Mouse (Mus musculus) hindbrain, embryonic 16.5 days (tissue): ENCODE measurements around the gene Lsm2. TPM values are rescaled to one million over a fixed set of nuclear protein-coding genes. Genes with fewer than 3 reads are reported as not detected.
"Not testable (repeated sequence)": the region's sequence is repeated elsewhere in the genome, so short reads cannot be mapped to it uniquely, and the experiment has no call there.

ENCODE experiments used
- ATAC-seq: fragments of 200-750 bp; cut with Nextera tagmentation; 2 replicates; pipeline ENCODE4 v1.8.0; 2017; ENCODE audit warnings: moderate TSS enrichment, moderate library complexity
- H3K27ac ChIP-seq: fragments of 300-500 bp; sonication (generic); 2 replicates; pipeline ENCODE4 v1.5.1; 2014; ENCODE audit warnings: low read depth, mild to moderate bottlenecking, control low read depth, low read length, moderate library complexity
- H3K27me3 ChIP-seq: fragments of 300-500 bp; sonication (generic); replicated peaks from 2 replicates; pipeline ENCODE4 v1.6.1; 2014; ENCODE audit warnings: low read length; ENCODE audit not compliant: control insufficient read depth, insufficient read depth
- H3K36me3 ChIP-seq: fragments of 300-500 bp; sonication (generic); 2 replicates; pipeline ENCODE4 v1.6.1; 2014; ENCODE audit warnings: mild to moderate bottlenecking, low read length, moderate library complexity, mixed read lengths; ENCODE audit not compliant: control insufficient read depth, insufficient read depth
- H3K4me1 ChIP-seq: fragments of 300-500 bp; sonication (generic); 2 replicates; pipeline ENCODE4 v1.6.1; 2014; ENCODE audit warnings: low read depth, low read length; ENCODE audit not compliant: control insufficient read depth, insufficient read depth
- H3K4me2 ChIP-seq: fragments of 300-500 bp; sonication (generic); 2 replicates; pipeline ENCODE4 v1.6.1; 2014; ENCODE audit warnings: mild to moderate bottlenecking, low read length, control low read depth, moderate library complexity
- H3K4me3 ChIP-seq: fragments of 300-500 bp; sonication (generic); 2 replicates; pipeline ENCODE4 v1.5.1; 2014; ENCODE audit warnings: mild to moderate bottlenecking, low read length, control low read depth, moderate library complexity
- H3K9ac ChIP-seq: fragments of 300-500 bp; sonication (generic); 2 replicates; pipeline ENCODE4 v1.6.1; 2014; ENCODE audit warnings: low read depth, mild to moderate bottlenecking, control low read depth, low read length, moderate library complexity
- H3K9me3 ChIP-seq: fragments of 300-500 bp; sonication (generic); 2 replicates; pipeline ENCODE4 v1.6.1; 2014; ENCODE audit warnings: mild to moderate bottlenecking, low read length, moderate library complexity; ENCODE audit not compliant: control insufficient read depth
- WGBS: fragments of 180-500 bp; shearing (Covaris S2); extraction: QIAGEN DNeasy Blood & Tissue Kit; methylation state at CpG from one replicate; pipeline ENCODE4 v1.1.7; 2014; 5-methylcytosine and 5-hydroxymethylcytosine counted together
- polyA plus RNA-seq: library from polyadenylated mRNA; unstranded; fragments of >200 nt; fragmentation: Nextera tagmentation; extraction: Ambion mirVana; gene quantifications from 2 replicates; pipeline ENCODE4 v1.2.1, GENCODE M21; 2015

Gene Lsm2
- polyA plus RNA-seq, 1 experiment from 2014 or later, result 106 TPM

DNA sequence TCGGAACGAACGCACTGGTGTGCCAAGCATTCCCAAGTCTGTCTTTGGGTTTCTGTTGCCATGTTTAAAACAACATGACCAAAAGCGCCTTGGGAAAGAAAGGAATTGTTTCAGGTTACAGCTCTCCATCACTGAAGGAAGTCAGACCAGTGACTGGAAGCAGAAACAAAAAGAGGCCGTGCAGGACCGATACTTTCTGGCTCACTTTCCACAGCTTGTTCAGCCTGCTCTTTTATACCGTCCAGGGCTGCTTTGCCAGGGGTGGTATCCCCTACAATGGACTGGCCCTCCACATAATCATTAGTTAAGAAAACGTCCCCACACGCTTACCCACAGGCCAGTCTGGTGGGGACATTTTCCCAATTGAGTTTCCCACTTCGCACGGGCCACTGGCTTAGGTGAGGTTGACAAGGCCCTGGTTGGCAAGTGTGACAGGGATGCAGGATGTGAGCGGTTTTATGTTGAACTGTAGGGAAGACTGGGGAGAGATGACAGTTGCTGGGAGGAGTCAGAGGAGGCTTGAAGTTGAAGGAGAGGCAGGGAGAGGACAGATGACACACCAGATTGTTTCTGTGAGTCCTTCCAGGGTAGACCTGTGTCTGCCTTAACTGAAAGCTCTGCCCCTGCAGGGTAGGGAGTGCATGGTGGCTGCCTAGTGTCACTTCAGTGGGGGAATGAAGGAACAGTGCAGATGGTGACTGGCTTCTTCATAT is 20.6 kb downstream of the Lsm2 start:
- H3K9ac ChIP-seq, result peak overlapping the region; percentile 95
- no peak for ATAC-seq
- H3K36me3 ChIP-seq, result peaks cover 15% of the 10 kb centered on the region
- peak overlapping the region; percentile 99 for H3K4me2 ChIP-seq
- H3K27me3 ChIP-seq, result no peaks in the 10 kb centered on the region
- H3K4me3 ChIP-seq, result peak overlapping the region; percentile 89
- 9% methylated on average over 12 of the region's 12 CpGs for WGBS
- H3K9me3 ChIP-seq, result no peaks in the 10 kb centered on the region
- H3K4me1 ChIP-seq, result peaks cover 18% of the 10 kb centered on the region
- H3K27ac ChIP-seq, result peak overlapping the region; percentile 44; the same call in 1 of the 2 replicates

DNA sequence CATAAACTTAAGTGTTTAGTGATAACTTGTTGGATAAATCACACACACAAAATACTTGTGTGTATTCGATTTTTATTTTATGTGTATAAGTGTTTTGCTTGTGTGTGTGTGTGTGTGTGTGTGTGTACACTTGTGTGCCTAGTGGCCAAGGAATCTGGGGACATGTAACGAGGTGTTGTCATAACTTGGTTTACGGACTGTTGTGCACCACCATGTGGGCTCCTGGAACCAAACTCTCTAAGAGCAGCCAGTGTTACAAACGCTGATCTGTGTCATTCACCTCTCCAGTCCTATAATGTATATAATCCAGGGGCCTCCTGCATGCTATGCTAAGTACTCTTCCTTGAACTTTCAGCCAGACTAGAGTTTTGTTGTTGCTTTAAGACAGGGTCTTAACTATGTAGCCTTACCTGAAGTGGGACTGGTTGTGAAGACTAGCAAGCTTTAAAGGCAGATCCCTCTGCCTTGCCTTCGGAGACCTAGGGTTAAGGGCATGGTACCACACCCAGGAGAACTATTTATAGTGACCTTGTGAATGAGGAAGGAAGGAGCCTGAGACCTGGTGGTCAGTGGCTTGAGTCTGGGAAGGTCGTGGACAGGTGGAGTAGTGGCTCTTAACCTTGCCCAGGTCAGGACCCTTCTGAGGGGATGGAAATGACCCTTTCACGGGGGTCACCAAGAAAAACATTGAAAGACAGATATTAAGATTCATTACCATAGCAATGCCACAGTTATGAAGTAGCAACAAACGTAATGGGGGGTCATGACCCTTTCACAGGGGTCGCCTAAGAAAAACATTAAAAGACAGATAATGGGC is 21.6 kb downstream of the Lsm2 start:
- Histone ChIP-seq H3K9ac (no peak overlapping the region; the same call in 1 of the 2 replicates), H3K4me1 (peaks cover 18% of the 10 kb centered on the region), H3K4me3 (no peak overlapping the region), H3K27ac (no peak overlapping the region), H3K27me3 (no peaks in the 10 kb centered on the region), H3K4me2 (no peak overlapping the region), H3K36me3 (peaks cover 22% of the 10 kb centered on the region), H3K9me3 (no peaks in the 10 kb centered on the region)
- 73% methylated on average over 9 of the region's 9 CpGs for WGBS
- ATAC-seq, result no peak

DNA sequence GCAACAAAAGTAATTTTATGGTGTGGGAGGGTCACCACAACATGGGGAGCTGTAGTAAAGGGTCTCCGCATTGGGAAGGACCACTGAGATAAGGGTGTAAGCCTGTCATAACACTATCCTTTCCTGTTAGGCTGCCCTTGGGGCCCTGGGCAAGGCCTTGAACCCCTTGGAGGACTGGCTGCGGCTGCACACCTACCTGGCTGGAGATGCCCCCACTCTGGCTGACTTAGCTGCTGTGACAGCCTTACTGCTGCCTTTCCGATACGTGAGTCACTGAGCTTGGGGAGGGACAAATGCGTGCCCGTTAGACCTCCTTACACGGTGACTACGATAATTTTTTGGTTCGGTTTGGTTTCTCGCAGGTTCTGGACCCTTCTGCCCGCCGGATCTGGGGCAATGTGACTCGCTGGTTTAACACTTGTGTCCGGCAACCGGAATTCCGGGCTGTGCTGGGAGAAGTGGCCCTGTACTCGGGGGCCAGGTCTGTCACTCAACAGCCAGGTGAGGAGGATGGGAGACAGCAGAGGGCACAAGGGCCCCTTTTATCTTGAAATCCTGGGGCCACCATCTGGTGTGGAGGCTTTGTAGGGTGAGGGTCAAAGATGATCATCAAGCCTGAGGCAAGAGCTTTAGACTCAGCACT is 22.5 kb downstream of the Lsm2 start:
- no peak overlapping the region for H3K4me2 ChIP-seq
- no peaks in the 10 kb centered on the region for H3K9me3 ChIP-seq
- 95% methylated on average over 17 of the region's 17 CpGs for WGBS
- H3K27me3 ChIP-seq, result no peaks in the 10 kb centered on the region
- no peak for ATAC-seq
- H3K27ac ChIP-seq, result no peak overlapping the region
- H3K9ac ChIP-seq, result no peak overlapping the region
- peaks cover 18% of the 10 kb centered on the region for H3K4me1 ChIP-seq
- H3K36me3 ChIP-seq, result peaks cover 25% of the 10 kb centered on the region
- H3K4me3 ChIP-seq, result no peak overlapping the region

DNA sequence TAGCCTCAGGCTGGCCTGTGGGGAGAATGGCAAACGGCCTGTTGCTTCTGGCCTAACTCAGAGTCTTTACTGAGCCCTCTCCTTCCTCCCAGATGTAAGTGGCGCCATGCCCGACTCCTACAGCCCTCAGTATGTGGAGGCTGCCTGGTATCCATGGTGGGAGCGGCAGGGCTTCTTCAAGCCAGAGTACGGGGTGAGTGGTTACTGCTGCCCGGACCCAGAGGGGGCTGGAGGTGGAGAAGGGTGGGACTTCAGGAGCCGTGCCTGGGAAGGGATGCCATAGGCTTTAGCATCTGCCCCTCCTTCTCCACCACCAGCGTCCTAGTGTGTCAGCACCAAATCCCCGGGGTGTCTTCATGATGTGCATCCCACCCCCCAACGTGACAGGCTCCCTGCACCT is 23.5 kb downstream of the Lsm2 start:
- Histone ChIP-seq H3K4me3 (no peak overlapping the region), H3K27ac (no peak overlapping the region), H3K9me3 (no peaks in the 10 kb centered on the region), H3K9ac (no peak overlapping the region), H3K27me3 (no peaks in the 10 kb centered on the region), H3K36me3 (peaks cover 25% of the 10 kb centered on the region), H3K4me1 (peaks cover 13% of the 10 kb centered on the region), H3K4me2 (no peak overlapping the region)
- ATAC-seq, result no peak
- 90% methylated on average over 10 of the region's 10 CpGs for WGBS

DNA sequence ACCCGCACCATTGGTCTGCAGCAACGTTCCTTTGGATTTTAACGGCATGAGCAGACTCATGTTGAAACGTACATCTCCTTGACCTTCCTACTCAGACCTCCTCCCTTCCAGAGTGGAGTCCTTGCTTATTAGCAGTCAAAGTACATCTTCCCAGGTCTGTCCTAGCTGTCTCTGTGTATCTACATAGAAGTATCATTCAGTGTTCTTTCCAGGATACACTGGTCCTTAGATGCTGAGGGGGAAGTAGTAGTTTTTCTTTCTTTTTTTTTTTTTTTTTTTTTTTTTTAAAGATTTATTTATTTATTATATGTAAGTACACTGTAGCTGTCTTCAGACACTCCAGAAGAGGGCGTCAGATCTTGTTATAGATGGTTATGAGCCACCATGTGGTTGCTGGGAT is 24.2 kb downstream of the Lsm2 start:
- not testable (repeated sequence) for H3K27me3 ChIP-seq, H3K4me3 ChIP-seq, H3K9ac ChIP-seq, H3K4me2 ChIP-seq, H3K9me3 ChIP-seq, ATAC-seq, H3K27ac ChIP-seq
- Histone ChIP-seq H3K4me1 (peaks cover 13% of the 10 kb centered on the region), H3K36me3 (peaks cover 32% of the 10 kb centered on the region)
- 93% methylated on average over 4 of the region's 5 CpGs for WGBS

DNA sequence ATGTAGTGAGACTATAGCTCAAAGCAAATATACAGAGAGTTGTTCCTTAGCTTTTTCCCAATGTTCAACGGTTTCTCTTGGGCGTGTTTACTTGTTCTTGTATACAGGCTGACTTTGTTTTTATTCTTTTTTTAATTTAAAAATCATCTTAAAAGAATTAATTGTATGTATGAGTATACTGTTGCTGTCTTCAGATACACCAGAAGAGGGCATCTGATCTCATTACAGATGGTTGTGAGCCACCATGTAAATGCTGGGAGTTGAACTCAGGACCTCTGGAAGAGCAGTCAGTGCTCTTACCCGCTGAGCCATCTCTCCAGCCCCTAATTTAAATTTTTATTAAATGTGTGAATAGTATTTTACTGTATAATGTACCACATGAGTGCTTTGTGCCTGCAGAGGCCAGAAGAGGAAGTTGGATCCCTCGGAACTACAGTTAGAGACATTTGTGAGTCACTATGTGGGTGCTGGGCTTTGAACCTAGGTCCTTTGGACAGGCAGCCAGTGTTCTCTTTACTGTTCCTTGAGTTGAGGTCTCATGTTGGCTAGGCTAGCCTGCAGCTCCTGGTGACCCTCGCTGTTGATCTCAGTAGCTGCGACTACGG is 25.8 kb downstream of the Lsm2 start:
- Histone ChIP-seq H3K27me3 (no peaks in the 10 kb centered on the region), H3K27ac (no peak overlapping the region), H3K4me1 (peaks cover 9% of the 10 kb centered on the region), H3K36me3 (peaks cover 47% of the 10 kb centered on the region), H3K9ac (no peak overlapping the region), H3K4me3 (no peak overlapping the region), H3K9me3 (no peaks in the 10 kb centered on the region), H3K4me2 (no peak overlapping the region)
- ATAC-seq, result no peak
- 97% methylated on average over 7 of the region's 7 CpGs for WGBS

DNA sequence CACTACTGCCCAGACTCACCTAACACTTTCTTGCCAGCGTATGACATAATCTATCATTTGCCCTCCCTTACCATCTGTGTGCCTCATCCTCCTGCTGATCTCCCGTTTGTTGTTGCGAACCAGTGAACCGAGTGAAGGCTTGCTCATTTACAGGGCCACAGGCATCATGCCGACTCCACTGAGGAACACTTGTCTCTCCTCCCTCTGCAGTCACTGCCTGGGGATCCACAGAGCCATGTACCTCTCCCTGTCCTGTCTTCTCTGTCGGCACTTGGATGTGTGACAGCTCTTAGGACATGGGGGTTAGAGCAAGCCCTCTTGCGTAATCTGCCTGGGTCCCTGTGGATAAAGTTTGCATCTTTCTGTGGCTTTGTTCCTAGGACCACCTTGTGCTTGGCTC is 27.9 kb downstream of the Lsm2 start:
- H3K4me3 ChIP-seq, result no peak overlapping the region
- no peak overlapping the region for H3K27ac ChIP-seq
- no peaks in the 10 kb centered on the region for H3K4me1 ChIP-seq
- H3K4me2 ChIP-seq, result no peak overlapping the region
- H3K9me3 ChIP-seq, result no peaks in the 10 kb centered on the region
- WGBS, result 81% methylated on average over 7 of the region's 7 CpGs
- peaks cover 66% of the 10 kb centered on the region for H3K36me3 ChIP-seq
- H3K9ac ChIP-seq, result no peak overlapping the region
- no peak for ATAC-seq
- no peaks in the 10 kb centered on the region for H3K27me3 ChIP-seq

DNA sequence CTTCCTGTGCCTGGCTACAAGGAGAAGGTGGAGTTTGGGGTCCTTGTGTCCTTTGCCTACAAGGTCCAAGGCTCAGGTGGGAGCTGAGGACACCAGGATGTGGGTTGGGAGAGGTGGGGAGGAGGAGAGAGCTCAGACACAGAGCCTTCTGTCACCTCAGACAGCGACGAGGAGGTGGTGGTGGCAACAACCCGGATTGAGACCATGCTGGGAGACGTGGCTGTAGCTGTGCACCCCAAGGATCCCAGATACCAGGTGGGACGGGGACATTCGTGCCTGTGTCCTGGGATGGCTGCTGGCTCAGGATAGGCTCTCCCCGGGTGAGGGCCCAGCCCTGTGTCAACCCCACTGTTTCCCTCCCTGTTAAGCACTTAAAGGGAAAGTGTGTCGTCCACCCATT is 29.8 kb downstream of the Lsm2 start:
- H3K36me3 ChIP-seq, result peaks cover 59% of the 10 kb centered on the region
- no peak overlapping the region for H3K4me3 ChIP-seq
- ATAC-seq, result no peak
- no peak overlapping the region for H3K9ac ChIP-seq
- WGBS, result 93% methylated on average over 8 of the region's 8 CpGs
- no peaks in the 10 kb centered on the region for H3K9me3 ChIP-seq
- no peaks in the 10 kb centered on the region for H3K27me3 ChIP-seq
- H3K27ac ChIP-seq, result no peak overlapping the region
- peaks cover 3% of the 10 kb centered on the region; the same call in 1 of the 2 replicates for H3K4me1 ChIP-seq
- no peak overlapping the region for H3K4me2 ChIP-seq

DNA sequence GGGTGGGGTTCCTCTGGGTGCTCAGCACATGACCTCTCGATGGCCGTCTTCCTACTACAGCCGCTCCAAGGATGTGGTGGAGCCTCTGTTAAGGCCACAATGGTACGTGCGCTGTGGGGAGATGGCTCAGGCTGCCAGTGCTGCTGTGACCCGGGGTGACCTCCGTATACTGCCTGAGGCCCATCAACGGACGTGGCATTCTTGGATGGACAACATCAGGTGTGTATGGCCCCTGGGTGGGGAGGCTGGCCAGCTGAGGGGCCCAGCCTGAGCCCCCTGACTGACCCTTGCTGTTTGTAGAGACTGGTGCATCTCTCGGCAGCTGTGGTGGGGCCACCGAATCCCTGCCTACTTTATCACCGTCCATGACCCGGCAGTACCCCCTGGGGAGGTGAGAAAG is 30.8 kb downstream of the Lsm2 start:
- H3K4me2 ChIP-seq, result no peak overlapping the region
- no peaks in the 10 kb centered on the region for H3K9me3 ChIP-seq
- no peak for ATAC-seq
- no peaks in the 10 kb centered on the region for H3K27me3 ChIP-seq
- no peak overlapping the region for H3K9ac ChIP-seq
- WGBS, result 89% methylated on average over 13 of the region's 13 CpGs
- H3K27ac ChIP-seq, result no peak overlapping the region
- H3K4me1 ChIP-seq, result peaks cover 3% of the 10 kb centered on the region; the same call in 1 of the 2 replicates
- peaks cover 59% of the 10 kb centered on the region for H3K36me3 ChIP-seq
- H3K4me3 ChIP-seq, result no peak overlapping the region
